Mouse (Mus musculus) megakaryocyte, adult 5-6 weeks (primary cell): ENCODE measurements around the gene Gpr84. TPM values are rescaled to one million over a fixed set of nuclear protein-coding genes. Genes with fewer than 3 reads are reported as not detected.

Experiments used
- ATAC-seq: 2 replicates; pipeline ENCODE4 v1.8.0; 2016; ENCODE audit warnings: mild to moderate bottlenecking, inconsistent platforms; ENCODE audit not compliant: poor library complexity, severe bottlenecking
- total RNA-seq, 2 experiments: library from RNA; stranded (forward) in 1 of 2; stranded (reverse) in 1 of 2; fragments of 153-499, 151-499 nt in 1 of 2; fragments of 221-1000, 200-1000 nt in 1 of 2; gene quantifications; 2 replicates each; pipeline versions ENCODE4 v1.2.3 to v1.2.4; 2015 to 2017

Gpr84 gene
- total RNA-seq, 2 experiments from 2014 or later, result 1.7 to 2.9 TPM

GRCm38 (mm10) chr15:103308056-103308875, 2.1 kb downstream of the Gpr84 start:
- 0 out of 2 replicates have a peak, but pooled peaks have one; percentile 20 for ATAC-seq

GRCm38 (mm10) chr15:103307125-103307524, 3.3 kb downstream of the Gpr84 start:
- ATAC-seq, result peak; percentile 52

- ATAC-seq, result no peak
These were observed 4.4 kb downstream of the Gpr84 start for GRCm38 (mm10) chr15:103305792-103306645.

GRCm38 (mm10) chr15:103305070-103305678, 5.2 kb downstream of the Gpr84 start:
- ATAC-seq, result peak; percentile 82

GRCm38 (mm10) chr15:103304616-103304969, 5.8 kb downstream of the Gpr84 start:
- no peak for ATAC-seq

GRCm38 (mm10) chr15:103303916-103304615, 6.3 kb downstream of the Gpr84 start:
- no peak for ATAC-seq

GRCm38 (mm10) chr15:103302341-103303021, 7.9 kb downstream of the Gpr84 start:
- ATAC-seq, result no peak

GRCm38 (mm10) chr15:103301547-103302340, 8.7 kb downstream of the Gpr84 start:
- ATAC-seq, result no peak

- no peak for ATAC-seq
These were observed 9.4 kb downstream of the Gpr84 start for GRCm38 (mm10) chr15:103301046-103301445.

- ATAC-seq, result no peak
These were observed 9.9 kb downstream of the Gpr84 start for GRCm38 (mm10) chr15:103300560-103300959.

- ATAC-seq, result no peak
These were observed 10.3 kb downstream of the Gpr84 start for GRCm38 (mm10) chr15:103300067-103300471.

GRCm38 (mm10) chr15:103299644-103300043, 10.8 kb downstream of the Gpr84 start:
- no peak for ATAC-seq

GRCm38 (mm10) chr15:103298861-103299616, 11.4 kb downstream of the Gpr84 start:
- no peak for ATAC-seq

GRCm38 (mm10) chr15:103298026-103298425, 12.4 kb downstream of the Gpr84 start:
- no peak for ATAC-seq

- ATAC-seq, result no peak
These were observed 13.1 kb downstream of the Gpr84 start for GRCm38 (mm10) chr15:103297313-103297712.

- ATAC-seq, result no peak
These were observed 14.6 kb downstream of the Gpr84 start for GRCm38 (mm10) chr15:103295851-103296250.

- no peak for ATAC-seq
These were observed 15.8 kb downstream of the Gpr84 start for GRCm38 (mm10) chr15:103294649-103295048.

- no peak for ATAC-seq
These were observed 17.0 kb downstream of the Gpr84 start for GRCm38 (mm10) chr15:103293375-103293774.
